Mouse (Mus musculus) lung, embryonic 14.5 days (tissue): ENCODE measurements around the gene Runx2. TPM values are rescaled to one million over a fixed set of nuclear protein-coding genes. Genes with fewer than 3 reads are reported as not detected.

ENCODE experiments used
- ATAC-seq: fragments of 200-750 bp; cut with Nextera tagmentation; 2 replicates; pipeline ENCODE4 v1.8.0; 2017; ENCODE audit warnings: mild to moderate bottlenecking, moderate TSS enrichment, moderate library complexity; ENCODE audit not compliant: insufficient read depth
- DNase-seq: peaks from one replicate; pipeline ENCODE4 v3.0.0-alpha.2; 2015
- H3K27ac ChIP-seq: fragments of 300-500 bp; sonication (generic); 2 replicates; pipeline ENCODE4 v1.5.1; 2014; ENCODE audit warnings: low read depth, mild to moderate bottlenecking, moderate library complexity
- H3K27me3 ChIP-seq: fragments of 300-500 bp; sonication (generic); 2 replicates; pipeline ENCODE4 v1.6.1; 2014; ENCODE audit warnings: low read length, control low read depth; ENCODE audit not compliant: insufficient read depth
- H3K36me3 ChIP-seq: fragments of 300-500 bp; sonication (generic); 2 replicates; pipeline ENCODE4 v1.6.1; 2014; ENCODE audit warnings: control low read depth; ENCODE audit not compliant: insufficient read depth
- H3K4me1 ChIP-seq: fragments of 300-500 bp; sonication (generic); 2 replicates; pipeline ENCODE4 v1.6.1; 2014; ENCODE audit warnings: antibody characterized with exemption, control low read depth; ENCODE audit not compliant: insufficient read depth
- H3K4me2 ChIP-seq: fragments of 300-500 bp; sonication (generic); 2 replicates; pipeline ENCODE4 v1.6.1; 2014; ENCODE audit warnings: mild to moderate bottlenecking
- H3K4me3 ChIP-seq: fragments of 300-500 bp; sonication (generic); 2 replicates; pipeline ENCODE4 v1.5.1; 2014; ENCODE audit warnings: low read depth, low read length
- H3K9ac ChIP-seq: fragments of 300-500 bp; sonication (generic); 2 replicates; pipeline ENCODE4 v1.6.1; 2014
- H3K9me3 ChIP-seq: fragments of 300-500 bp; sonication (generic); 2 replicates; pipeline ENCODE4 v1.6.1; 2016; ENCODE audit warnings: low read depth, low read length, control low read depth
- CTCF ChIP-seq: IDR thresholded peaks from 2 replicates; pipeline ENCODE4 v1.5.1; 2016; ENCODE audit warnings: antibody characterized with exemption, low read depth
- WGBS: fragments of 180-500 bp; shearing (Covaris S2); extraction: QIAGEN DNeasy Blood & Tissue Kit; methylation state at CpG from one replicate; pipeline ENCODE4 v1.1.7; 2014; 5-methylcytosine and 5-hydroxymethylcytosine counted together
- polyA plus RNA-seq: library from polyadenylated mRNA; unstranded; fragments of >200 nt; fragmentation: Nextera tagmentation; extraction: Ambion mirVana; gene quantifications from 2 replicates; pipeline ENCODE4 v1.2.1, GENCODE M21; 2014

Runx2 gene
- polyA plus RNA-seq, 1 experiment from 2014 or later = 1.3 TPM

GRCm38 (mm10) chr17:44612641-44613040 lies 202.0 kb downstream of the Runx2 start:
- no peak overlapping the region for H3K4me3 ChIP-seq
- no peak for TF ChIP-seq CTCF
- H3K36me3 ChIP-seq = no peaks in the 10 kb centered on the region
- WGBS = 33% methylated on average over 8 of the region's 8 CpGs
- ATAC-seq = no peak; the same call in 1 of the 2 replicates
- no peaks in the 10 kb centered on the region for H3K9me3 ChIP-seq
- no peaks in the 10 kb centered on the region for H3K27me3 ChIP-seq
- H3K4me2 ChIP-seq = no peak overlapping the region
- H3K27ac ChIP-seq = no peak overlapping the region
- no peaks in the 10 kb centered on the region for H3K4me1 ChIP-seq
- no peak overlapping the region for H3K9ac ChIP-seq
- DNase-seq = peak; percentile 46

GRCm38 (mm10) chr17:44612002-44612401 lies 202.6 kb downstream of the Runx2 start:
- WGBS = 84% methylated on average over 3 of the region's 3 CpGs
- DNase-seq (no peak), ATAC-seq (no peak)
- H3K9me3 ChIP-seq = no peaks in the 10 kb centered on the region
- H3K4me1 ChIP-seq = no peaks in the 10 kb centered on the region
- H3K36me3 ChIP-seq = no peaks in the 10 kb centered on the region
- no peak overlapping the region for H3K4me3 ChIP-seq
- no peak overlapping the region for H3K27ac ChIP-seq
- H3K4me2 ChIP-seq = no peak overlapping the region
- H3K27me3 ChIP-seq = no peaks in the 10 kb centered on the region
- H3K9ac ChIP-seq = no peak overlapping the region
- no peak for TF ChIP-seq CTCF

GRCm38 (mm10) chr17:44611543-44611942 lies 203.1 kb downstream of the Runx2 start:
- H3K36me3 ChIP-seq = no peaks in the 10 kb centered on the region
- H3K9me3 ChIP-seq = no peaks in the 10 kb centered on the region
- no peak overlapping the region for H3K9ac ChIP-seq
- DNase-seq = no peak
- no peak overlapping the region for H3K27ac ChIP-seq
- ATAC-seq = no peak
- no peak overlapping the region for H3K4me3 ChIP-seq
- H3K27me3 ChIP-seq = no peaks in the 10 kb centered on the region
- no peak overlapping the region for H3K4me2 ChIP-seq
- H3K4me1 ChIP-seq = no peaks in the 10 kb centered on the region
- WGBS = 92% methylated on average over 4 of the region's 4 CpGs
- TF ChIP-seq CTCF = no peak

GRCm38 (mm10) chr17:44610828-44611227 lies 203.8 kb downstream of the Runx2 start:
- Histone ChIP-seq H3K4me1 (no peaks in the 10 kb centered on the region), H3K27ac (no peak overlapping the region), H3K27me3 (no peaks in the 10 kb centered on the region), H3K9ac (no peak overlapping the region), H3K9me3 (no peaks in the 10 kb centered on the region), H3K4me2 (no peak overlapping the region), H3K4me3 (no peak overlapping the region), H3K36me3 (no peaks in the 10 kb centered on the region)
- WGBS = 66% methylated on average over 6 of the region's 6 CpGs
- TF ChIP-seq CTCF = no peak
- no peak for ATAC-seq
- no peak for DNase-seq

GRCm38 (mm10) chr17:44609897-44610641 lies 204.5 kb downstream of the Runx2 start:
- no peaks in the 10 kb centered on the region for H3K9me3 ChIP-seq
- TF ChIP-seq CTCF = no peak
- no peak overlapping the region for H3K27ac ChIP-seq
- DNase-seq (no peak), ATAC-seq (no peak)
- H3K4me3 ChIP-seq = no peak overlapping the region
- H3K4me2 ChIP-seq = no peak overlapping the region
- H3K4me1 ChIP-seq = no peaks in the 10 kb centered on the region
- WGBS = 52% methylated on average over 4 of the region's 5 CpGs
- no peak overlapping the region for H3K9ac ChIP-seq
- H3K27me3 ChIP-seq = no peaks in the 10 kb centered on the region
- H3K36me3 ChIP-seq = no peaks in the 10 kb centered on the region

- no peaks in the 10 kb centered on the region for H3K27me3 ChIP-seq
- H3K36me3 ChIP-seq = no peaks in the 10 kb centered on the region
- WGBS = 73% methylated on average over 10 of the region's 10 CpGs
- no peak for ATAC-seq
- no peak for DNase-seq
- H3K9ac ChIP-seq = no peak overlapping the region
- no peak overlapping the region for H3K4me2 ChIP-seq
- no peaks in the 10 kb centered on the region for H3K9me3 ChIP-seq
- no peaks in the 10 kb centered on the region for H3K4me1 ChIP-seq
- H3K27ac ChIP-seq = no peak overlapping the region
- no peak overlapping the region for H3K4me3 ChIP-seq
- TF ChIP-seq CTCF = no peak
These were observed 205.2 kb downstream of the Runx2 start for GRCm38 (mm10) chr17:44609356-44609755.

- no peak overlapping the region for H3K9ac ChIP-seq
- H3K4me2 ChIP-seq = no peak overlapping the region
- no peak for ATAC-seq
- H3K27ac ChIP-seq = no peak overlapping the region
- H3K9me3 ChIP-seq = no peaks in the 10 kb centered on the region
- no peaks in the 10 kb centered on the region for H3K4me1 ChIP-seq
- H3K27me3 ChIP-seq = no peaks in the 10 kb centered on the region
- no peak for DNase-seq
- 69% methylated on average over 4 of the region's 4 CpGs for WGBS
- no peak overlapping the region for H3K4me3 ChIP-seq
- no peaks in the 10 kb centered on the region for H3K36me3 ChIP-seq
- no peak for TF ChIP-seq CTCF
These were observed 205.7 kb downstream of the Runx2 start for GRCm38 (mm10) chr17:44608907-44609306.
